Mouse (Mus musculus) kidney, postnatal 4 days (tissue): Measurements from ENCODE around the gene Dstn.

Experiments
- DNase-seq, 2 experiments: peaks; one replicate each; pipeline ENCODE4 v3.0.0; 2021; ENCODE audit warnings: mixed read lengths in 2 of 2

Dstn gene

DNA sequence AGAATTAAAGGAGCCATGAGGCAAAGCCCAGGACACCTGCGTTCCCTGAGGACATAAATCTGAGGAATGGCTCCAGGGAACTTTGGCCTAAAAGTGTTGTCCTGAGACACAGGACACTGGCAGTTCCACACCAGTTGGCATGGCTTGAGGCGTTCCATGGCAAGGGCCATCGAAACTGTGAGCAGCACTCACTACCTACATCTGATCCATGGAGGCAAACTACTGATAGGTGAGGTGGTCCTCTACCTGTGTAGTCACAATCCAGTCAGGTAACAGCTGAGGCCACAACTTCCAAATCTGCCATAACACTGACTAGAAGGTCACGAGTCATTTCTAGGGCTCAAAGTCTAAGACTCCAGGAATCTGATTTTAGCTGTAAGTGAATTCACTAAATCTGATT is 40.6 kb downstream of the Dstn start:
- DNase-seq = no peak

GRCm38 (mm10) chr2:143962192-143962591 is 47.1 kb downstream of the Dstn start:
- no peak for DNase-seq

DNA sequence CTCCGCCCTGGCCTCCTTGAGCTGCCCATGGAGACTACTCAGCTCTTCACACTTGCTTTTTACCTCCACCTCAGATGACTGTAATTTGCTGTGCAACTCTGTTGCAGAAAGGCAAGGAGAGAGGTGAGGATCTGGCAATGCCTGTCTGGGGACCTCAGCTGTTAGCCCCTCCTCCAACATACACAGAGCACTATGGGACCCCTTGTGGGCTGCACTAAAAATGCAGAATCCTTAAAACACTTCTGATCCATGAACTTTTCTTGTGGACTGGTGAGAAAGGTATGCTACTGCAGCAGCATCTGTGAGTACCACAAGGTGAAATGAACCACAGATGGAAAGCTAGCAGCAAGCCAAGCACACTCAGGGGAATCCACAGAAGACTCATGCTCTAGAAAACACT is 48.2 kb downstream of the Dstn start:
- DNase-seq = no peak

- DNase-seq = no peak
Observed at GRCm38 (mm10) chr2:143969260-143969659, 54.1 kb downstream of the Dstn start.

- no peak for DNase-seq
Observed at GRCm38 (mm10) chr2:143970841-143971240, 55.7 kb downstream of the Dstn start.

DNA sequence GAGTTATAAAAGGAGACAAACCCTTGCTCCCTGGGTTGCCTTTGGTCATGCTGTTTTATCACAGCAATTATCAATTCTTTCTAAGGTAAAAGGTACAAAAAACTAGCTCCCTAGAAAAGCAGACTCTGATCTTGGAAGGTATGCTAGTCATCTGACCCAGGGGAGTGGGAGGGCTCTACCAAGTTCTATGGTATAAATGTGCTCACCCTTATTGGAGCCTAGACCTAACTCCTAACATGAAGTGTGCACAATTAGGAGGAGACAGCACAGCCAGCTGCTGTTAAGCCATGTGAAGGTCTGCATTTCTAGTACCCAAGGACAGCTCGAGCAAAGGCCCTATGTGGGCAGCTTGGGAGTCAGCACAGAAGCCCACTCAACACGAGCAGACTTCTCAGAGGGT is 56.8 kb downstream of the Dstn start:
- DNase-seq = no peak

GRCm38 (mm10) chr2:143973161-143973560 is 58.0 kb downstream of the Dstn start:
- DNase-seq = no peak

DNA sequence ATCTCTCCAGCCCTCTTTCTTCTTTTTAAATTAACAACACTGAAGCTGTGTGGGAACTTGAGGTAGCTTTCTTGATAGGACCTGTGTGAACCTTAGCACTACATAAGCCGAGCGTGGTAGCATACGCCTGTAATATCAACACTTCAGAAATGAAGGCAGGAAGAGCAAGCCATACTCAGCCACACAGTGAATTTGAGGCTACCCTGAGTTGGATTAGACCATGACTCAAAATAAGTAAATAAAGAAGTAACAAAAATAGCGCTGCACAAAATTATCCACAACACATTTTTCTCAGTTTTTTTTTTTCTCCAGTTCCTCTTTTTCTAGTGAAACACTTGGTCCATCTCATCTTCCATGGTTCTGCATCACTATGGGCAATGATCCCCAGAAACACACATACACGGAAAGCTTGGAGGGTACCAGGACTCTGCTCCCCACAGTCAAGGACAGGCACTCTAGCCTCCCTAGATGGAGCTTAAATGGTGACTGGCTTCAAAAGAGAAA is 60.1 kb downstream of the Dstn start:
- DNase-seq = no peak

- DNase-seq = peak; percentile 34 to 38
Observed at GRCm38 (mm10) chr2:143978444-143979147, 63.5 kb downstream of the Dstn start.

DNA sequence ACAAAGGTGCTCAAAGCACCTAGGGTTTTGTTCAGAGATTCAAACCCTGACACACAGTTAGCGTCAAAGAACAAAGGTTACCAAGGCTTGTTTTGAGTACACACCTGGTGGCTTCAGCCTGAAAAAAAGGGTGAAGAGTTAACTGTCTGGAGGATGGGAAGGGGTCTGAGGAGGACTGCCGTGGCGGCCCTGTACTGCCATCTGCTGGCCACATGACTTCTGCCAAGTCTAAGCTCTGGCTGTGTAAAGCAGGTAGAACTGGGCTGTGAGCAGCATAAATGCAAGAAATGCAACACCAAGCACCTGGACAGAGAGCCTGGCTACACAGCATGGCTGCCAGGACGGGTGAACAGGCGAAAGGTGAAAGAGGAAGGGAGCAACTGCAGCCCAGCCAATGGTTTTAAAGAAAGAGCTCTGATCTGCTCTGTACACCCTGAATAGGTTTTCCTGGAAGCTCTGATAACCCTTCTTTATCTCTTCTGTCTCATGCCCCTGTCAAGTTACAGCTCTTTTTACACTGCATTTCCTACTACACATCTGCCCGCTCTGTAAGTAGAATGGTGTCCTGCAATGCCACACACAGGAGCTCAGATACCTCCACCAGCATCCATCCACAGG is 65.8 kb downstream of the Dstn start:
- peak; percentile 87 to 90 for DNase-seq

GRCm38 (mm10) chr2:143982152-143982551 is 67.0 kb downstream of the Dstn start:
- DNase-seq = no peak

DNA sequence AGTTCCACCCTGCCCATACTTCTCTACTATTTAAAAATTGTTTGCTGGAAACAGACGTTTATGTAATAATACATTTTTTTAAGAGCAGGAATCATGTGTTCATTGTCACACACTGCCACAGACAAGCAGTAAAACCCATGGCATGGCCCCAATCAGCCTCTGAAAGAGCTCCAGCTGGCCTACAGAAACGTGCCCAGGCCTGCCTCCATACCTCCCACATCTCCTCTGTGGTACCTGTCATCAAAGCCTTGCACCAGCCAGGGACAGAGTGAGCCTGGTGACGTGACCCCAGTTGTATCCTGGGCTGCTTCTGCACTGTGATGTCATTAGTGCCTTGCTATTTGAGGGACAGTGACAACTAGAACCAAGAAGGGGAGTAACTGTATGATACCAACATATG is 67.8 kb downstream of the Dstn start:
- no peak for DNase-seq

- DNase-seq = no peak
Observed at GRCm38 (mm10) chr2:143983482-143983881, 68.4 kb downstream of the Dstn start.

- DNase-seq = no peak
Observed at GRCm38 (mm10) chr2:143987485-143987884, 72.4 kb downstream of the Dstn start.

GRCm38 (mm10) chr2:143988016-143988415 is 72.9 kb downstream of the Dstn start:
- DNase-seq = no peak

- DNase-seq = peak; percentile 40 to 64
Observed at GRCm38 (mm10) chr2:143990997-143991396, 75.9 kb downstream of the Dstn start.

GRCm38 (mm10) chr2:143991964-143992672 is 77.0 kb downstream of the Dstn start:
- DNase-seq = no peak
